Mouse (Mus musculus) cerebellum, adult 2 months (tissue): Measurements from ENCODE around the gene Rap2a.

Experiments
- CTCF ChIP-seq: fragments of 200-500 bp; IDR thresholded peaks from 2 replicates; pipeline ENCODE4 v1.5.1; 2011; ENCODE audit warnings: low read depth, mild to moderate bottlenecking, control low read depth, low read length, moderate library complexity, borderline replicate concordance; ENCODE audit not compliant: insufficient read depth
- POLR2A ChIP-seq: fragments of 200-500 bp; IDR thresholded peaks from 2 replicates; pipeline ENCODE4 v1.6.1; 2011; ENCODE audit warnings: low read length, control low read depth, borderline replicate concordance; ENCODE audit not compliant: insufficient read depth

GRCm38 (mm10) chr14:120504928-120505461 lies 26.8 kb downstream of the Rap2a start:
- no peak for TF ChIP-seq CTCF
- no peak for TF ChIP-seq POLR2A
